26 mouse cellular contexts compared by ENCODE assay signal in the genomic region with DNA sequence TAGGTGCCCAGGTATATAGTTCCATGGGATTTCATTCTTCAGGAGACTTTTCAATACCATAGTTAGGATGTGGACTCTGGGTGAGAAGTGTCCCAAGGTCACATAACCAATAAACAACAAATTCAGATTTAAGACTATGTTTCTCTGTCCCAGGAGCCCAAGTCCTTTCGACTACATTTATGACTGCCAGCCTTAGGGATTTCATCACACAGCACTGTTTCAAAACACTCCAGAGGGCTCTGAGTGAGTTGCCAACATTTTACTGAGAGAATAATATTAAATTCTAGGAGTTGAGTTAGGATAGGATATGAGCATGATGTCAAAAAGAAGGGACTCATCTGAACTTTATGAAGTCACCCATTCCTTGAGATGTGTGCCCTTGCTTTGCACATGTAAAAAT. TPM values are rescaled to one million over a fixed set of nuclear protein-coding genes. Genes with fewer than 3 reads are reported as not detected.
A peak's percentile ranks its signal among the peaks of the same experiment; 100 is the strongest.
DNase-seq lines count a peak whose midpoint lies in the region; ATAC-seq and TF ChIP-seq lines count a peak whose summit lies in the region.
"Had no signal": no experiment of that assay in that cellular context is flagged by ENCODE, and none has a peak within 500 bp of the region (broad histone marks: within the 10 kb centered on the region; RNA-seq: fewer than 3 reads in every experiment).

No protein-coding gene starts in this region.

- no peak overlapping the region for H3K9ac ChIP-seq in liver, adult 2 months (ENCODE audit: low read depth, low read length)
- no peak overlapping the region for H3K9ac ChIP-seq in liver, embryonic 12.5 days
- H3K9ac ChIP-seq: embryonic facial prominence, embryonic 13.5 days; embryonic facial prominence, embryonic 15.5 days; forebrain, embryonic 12.5 days; forebrain, embryonic 15.5 days; forebrain, postnatal 0 days had no signal

- no peak for ATAC-seq in liver, embryonic 12.5 days
- ATAC-seq: CD4-positive, CD25-positive, alpha-beta regulatory T cell, adult 4 months; forebrain, embryonic 15.5 days; forebrain, postnatal 0 days had no signal

- no peaks in the 10 kb centered on the region for H3K9me3 ChIP-seq in liver, embryonic 12.5 days (replicated peaks)
- H3K9me3 ChIP-seq: embryonic facial prominence, embryonic 13.5 days; embryonic facial prominence, embryonic 15.5 days; forebrain, embryonic 10.5 days; forebrain, embryonic 12.5 days; forebrain, embryonic 15.5 days; G1E had no signal

- WGBS in liver, adult 2 months, result 43% methylated on average over 1 of the region's 1 CpGs
- WGBS in liver, embryonic 12.5 days (ENCODE audit: insufficient replicate concordance), result 67% methylated on average over 1 of the region's 1 CpGs

- TF ChIP-seq POLR2A in liver, adult 2 months (IDR thresholded peaks at IDR 0.05; ENCODE audit: extremely low read depth, insufficient read depth, low read length), result no peak

- H3K79me2 ChIP-seq in liver, adult 2 months (ENCODE audit: control insufficient read depth, insufficient read depth, low read length), result no peaks in the 10 kb centered on the region

- DNase-seq in adrenal gland, postnatal 10 days, result peak; percentile 39
- no peak for DNase-seq in adrenal gland, adult 2 months
- peak; percentile 63 for DNase-seq in liver, adult 2 months (ENCODE audit: extremely low read depth, low read depth, low spot score)
- DNase-seq in NIH3T3 (ENCODE audit: low read depth), result peak; percentile 31
- DNase-seq in thymus, postnatal 4 days, result no peak
- DNase-seq: adrenal gland, postnatal 36 days; B cell, adult 2 months; cerebellum, adult 11 months; cerebellum, adult 18-20 months; cerebellum, adult 8-10 months; cerebellum, adult 9-11 months; cerebellum, postnatal 14 days; cerebellum, postnatal 36 days; embryo, embryonic 11 days; forebrain, postnatal 0 days had no signal

- H3K4me1 ChIP-seq in liver, adult 2 months (ENCODE audit: control insufficient read depth, insufficient read depth, low read length), result no peaks in the 10 kb centered on the region; the same call in 1 of the 2 replicates
- H3K4me1 ChIP-seq in liver, embryonic 12.5 days, result no peaks in the 10 kb centered on the region
- peaks cover 37% of the 10 kb centered on the region for H3K4me1 ChIP-seq in brown adipose tissue, adult 24 weeks (ENCODE audit: control insufficient read depth, insufficient read depth, insufficient read length, low read length)
- H3K4me1 ChIP-seq: forebrain, embryonic 12.5 days; forebrain, embryonic 15.5 days had no signal

- no peak overlapping the region for H3K4me2 ChIP-seq in liver, embryonic 12.5 days
- H3K4me2 ChIP-seq: embryonic facial prominence, embryonic 13.5 days; embryonic facial prominence, embryonic 15.5 days; forebrain, embryonic 12.5 days; forebrain, embryonic 15.5 days had no signal

- H3K4me3 ChIP-seq in liver, adult 2 months (ENCODE audit: insufficient read depth, low read depth, low read length), result no peak overlapping the region
- no peak overlapping the region for H3K4me3 ChIP-seq in liver, embryonic 12.5 days
- no peak overlapping the region for H3K4me3 ChIP-seq in brown adipose tissue, adult 24 weeks (ENCODE audit: insufficient read depth, low read depth, low read length)
- H3K4me3 ChIP-seq: embryonic facial prominence, embryonic 13.5 days; embryonic facial prominence, embryonic 15.5 days; erythroblast, embryonic 14.5 days; forebrain, embryonic 10.5 days; forebrain, embryonic 12.5 days; forebrain, embryonic 15.5 days had no signal

- H3K36me3 ChIP-seq in liver, adult 2 months (ENCODE audit: control insufficient read depth, insufficient read depth, low read length), result no peaks in the 10 kb centered on the region
- no peaks in the 10 kb centered on the region for H3K36me3 ChIP-seq in liver, embryonic 12.5 days
- H3K36me3 ChIP-seq: embryonic facial prominence, embryonic 13.5 days; embryonic facial prominence, embryonic 15.5 days; forebrain, embryonic 10.5 days; forebrain, embryonic 12.5 days; forebrain, embryonic 15.5 days; G1E had no signal

- H3K27ac ChIP-seq in liver, adult 2 months (replicated peaks; ENCODE audit: insufficient read depth, low read depth, low read length), result no peak overlapping the region
- no peak overlapping the region for H3K27ac ChIP-seq in liver, embryonic 12.5 days
- peak overlapping the region; percentile 57 for H3K27ac ChIP-seq in brown adipose tissue, adult 24 weeks (replicated peaks; ENCODE audit: low read depth, low read length)
- H3K27ac ChIP-seq: embryonic facial prominence, embryonic 13.5 days; embryonic facial prominence, embryonic 15.5 days; forebrain, embryonic 10.5 days; forebrain, embryonic 12.5 days; forebrain, embryonic 15.5 days had no signal

- no peak for TF ChIP-seq CTCF in liver, adult 2 months (IDR thresholded peaks at IDR 0.05; ENCODE audit: low read depth, low read length)

- H3K27me3 ChIP-seq in liver, adult 2 months (ENCODE audit: control insufficient read depth, insufficient read depth, low read length), result no peaks in the 10 kb centered on the region
- H3K27me3 ChIP-seq in liver, embryonic 12.5 days (replicated peaks), result no peaks in the 10 kb centered on the region
- H3K27me3 ChIP-seq: CH12.LX; embryonic facial prominence, embryonic 13.5 days; embryonic facial prominence, embryonic 15.5 days; forebrain, embryonic 12.5 days; forebrain, embryonic 15.5 days had no signal

RNA-seq across cellular contexts. Expression of gene Lclat1, which starts 44.0 kb away (rescaled TPM):
- total RNA-seq in adrenal gland, postnatal 10 days (2021), result 10 to 100 TPM; 35.3 to 39.1 TPM
- total RNA-seq in adrenal gland, adult 2 months (2021), result 10 to 100 TPM; 40.8 to 42.6 TPM
- 2.0 and 4.6 TPM in 2 replicates for polyA plus RNA-seq in adrenal gland, adult 2 months (2012; rRNA removed)
- 24.1 and 29.6 TPM in 2 replicates for total RNA-seq in liver, adult 2 months (2014; rRNA removed)
- polyA plus RNA-seq in liver, adult 2 months (2012; rRNA removed), result 12.3 and 17.2 TPM in 2 replicates
- 4.5 and 4.8 TPM in 2 replicates for polyA plus RNA-seq in liver, embryonic 12.5 days (2016; fragmentation: Nextera tagmentation; extraction: Ambion mirVana)
- polyA plus RNA-seq in brown adipose tissue, adult 24 weeks (2012; ENCODE audit: insufficient read depth, insufficient read length, missing spikeins), result 11.6 and 12.8 TPM in 2 replicates
- polyA plus RNA-seq: erythroblast, embryonic 14.5 days had no signal

Comparison
In these comparisons a context has a peak if more than half of its experiments do, and no peak if none do; other contexts are left out.
1. DNase-seq: peak in adrenal gland, postnatal 10 days (single experiment), liver, adult 2 months (single experiment) and NIH3T3 (single experiment); none in adrenal gland, adult 2 months (single experiment) and thymus, postnatal 4 days (single experiment).